Mouse (Mus musculus) forebrain, postnatal 0 days (tissue): ENCODE measurements around the gene Gm28051. TPM values are rescaled to one million over a fixed set of nuclear protein-coding genes. Genes with fewer than 3 reads are reported as not detected.
A peak's percentile ranks its signal among the peaks of the same experiment; 100 is the strongest.

ENCODE experiments used
- ATAC-seq: fragments of 200-750 bp; cut with Nextera tagmentation; 2 replicates; pipeline ENCODE4 v1.8.0; 2017; ENCODE audit warnings: mild to moderate bottlenecking, moderate library complexity
- DNase-seq: peaks from one replicate; pipeline ENCODE4 v3.0.0-alpha.2; 2015
- H3K27ac ChIP-seq: fragments of 300-500 bp; sonication (generic); 2 replicates; pipeline ENCODE4 v1.5.1; 2014; ENCODE audit warnings: low read depth, mild to moderate bottlenecking, antibody characterized with exemption, low read length, moderate library complexity, mixed read lengths
- H3K27me3 ChIP-seq: fragments of 300-500 bp; sonication (generic); 2 replicates; pipeline ENCODE4 v1.6.1; 2014; ENCODE audit warnings: mild to moderate bottlenecking, low read length, mixed read lengths; ENCODE audit not compliant: insufficient read depth
- H3K36me3 ChIP-seq: fragments of 300-500 bp; sonication (generic); 2 replicates; pipeline ENCODE4 v1.6.1; 2014; ENCODE audit warnings: mild to moderate bottlenecking, moderate library complexity; ENCODE audit not compliant: insufficient read depth
- H3K4me1 ChIP-seq: fragments of 300-500 bp; sonication (generic); 2 replicates; pipeline ENCODE4 v1.6.1; 2014; ENCODE audit warnings: antibody characterized with exemption; ENCODE audit not compliant: insufficient read depth
- H3K4me2 ChIP-seq: fragments of 300-500 bp; sonication (generic); 2 replicates; pipeline ENCODE4 v1.6.1; 2014; ENCODE audit warnings: low read depth, mild to moderate bottlenecking, moderate library complexity
- H3K4me3 ChIP-seq: fragments of 300-500 bp; sonication (generic); 2 replicates; pipeline ENCODE4 v1.5.1; 2014; ENCODE audit warnings: low read depth, low read length, mixed read lengths
- H3K9ac ChIP-seq: fragments of 300-500 bp; sonication (generic); 2 replicates; pipeline ENCODE4 v1.6.1; 2014; ENCODE audit warnings: mild to moderate bottlenecking
- H3K9me3 ChIP-seq: fragments of 300-500 bp; sonication (generic); 2 replicates; pipeline ENCODE4 v1.6.1; 2016; ENCODE audit warnings: low read length
- CTCF ChIP-seq: sonication (generic); IDR thresholded peaks from 2 replicates; pipeline ENCODE4 v1.5.1; 2016; ENCODE audit warnings: antibody characterized with exemption, control low read depth, low read depth
- WGBS: fragments of 180-500 bp; shearing (Covaris S2); extraction: QIAGEN DNeasy Blood & Tissue Kit; methylation state at CpG from one replicate; pipeline ENCODE4 v1.1.7; 2014; 5-methylcytosine and 5-hydroxymethylcytosine counted together
- polyA plus RNA-seq: library from polyadenylated mRNA; unstranded; fragments of >200 nt; fragmentation: Nextera tagmentation; extraction: Ambion mirVana; gene quantifications from 2 replicates; pipeline ENCODE4 v1.2.1, GENCODE M21; 2015
- total RNA-seq: library from RNA; depleted of rRNA; stranded (reverse); fragments of >200 nt; gene quantifications from 2 replicates; pipeline ENCODE4 v1.2.3, GENCODE M21; 2014

Gene Gm28051
- total and polyA plus RNA-seq, 2 experiments from 2014 or later = not detected

DNA sequence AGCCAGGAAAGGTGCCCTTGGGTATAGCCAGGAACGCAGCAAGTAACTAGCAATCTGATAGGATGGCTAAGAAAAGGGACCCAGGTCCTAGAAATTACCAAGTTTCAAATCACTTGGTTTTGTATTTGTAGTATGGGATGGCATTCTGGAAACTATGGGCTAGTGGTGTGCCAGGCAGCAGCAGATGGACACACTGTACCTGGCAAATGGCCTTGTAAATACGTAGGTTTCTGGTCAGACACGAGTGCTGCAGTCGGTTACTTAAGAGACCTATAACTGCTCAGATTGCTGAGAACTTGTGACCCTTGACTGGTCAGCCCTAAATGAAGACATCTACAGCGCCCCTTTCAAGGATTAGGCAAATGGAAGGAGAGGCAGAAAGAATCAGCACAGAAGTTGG is 20.6 kb upstream of the Gm28051 start:
- 86% methylated on average over 5 of the region's 5 CpGs for WGBS
- DNase-seq (no peak), ATAC-seq (no peak)
- no peak overlapping the region for H3K27ac ChIP-seq
- H3K9me3 ChIP-seq = no peaks in the 10 kb centered on the region
- peaks cover 47% of the 10 kb centered on the region for H3K36me3 ChIP-seq
- H3K4me3 ChIP-seq = no peak overlapping the region
- no peaks in the 10 kb centered on the region for H3K27me3 ChIP-seq
- no peaks in the 10 kb centered on the region for H3K4me1 ChIP-seq
- no peak overlapping the region for H3K9ac ChIP-seq
- H3K4me2 ChIP-seq = no peak overlapping the region
- no peak for TF ChIP-seq CTCF

DNA sequence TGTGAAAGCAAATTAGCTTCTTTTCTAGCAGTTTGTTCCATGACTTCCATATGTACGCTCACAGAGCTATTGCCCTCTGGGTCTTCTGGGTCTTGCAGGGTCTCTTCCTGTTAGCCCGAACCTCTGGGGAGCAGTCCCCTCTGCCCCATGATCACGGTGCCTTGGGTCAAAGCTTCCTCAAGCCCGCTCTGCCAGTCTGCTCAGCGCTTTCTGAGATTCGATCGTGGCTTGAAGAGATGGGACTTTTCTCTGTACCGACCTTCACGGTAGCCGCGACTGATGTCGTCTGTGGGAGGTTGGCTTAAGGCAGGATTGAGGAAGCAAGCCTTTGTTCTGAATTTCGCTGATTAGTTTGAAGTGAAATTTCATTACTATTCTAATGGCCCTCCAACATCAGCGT is 18.5 kb upstream of the Gm28051 start:
- 91% methylated on average over 14 of the region's 14 CpGs for WGBS
- H3K27ac ChIP-seq = no peak overlapping the region
- H3K4me3 ChIP-seq = no peak overlapping the region
- no peak overlapping the region for H3K9ac ChIP-seq
- H3K9me3 ChIP-seq = no peaks in the 10 kb centered on the region
- ATAC-seq (no peak), DNase-seq (no peak)
- H3K36me3 ChIP-seq = peaks cover 63% of the 10 kb centered on the region
- no peaks in the 10 kb centered on the region for H3K27me3 ChIP-seq
- no peak overlapping the region for H3K4me2 ChIP-seq
- no peak for TF ChIP-seq CTCF
- H3K4me1 ChIP-seq = no peaks in the 10 kb centered on the region

DNA sequence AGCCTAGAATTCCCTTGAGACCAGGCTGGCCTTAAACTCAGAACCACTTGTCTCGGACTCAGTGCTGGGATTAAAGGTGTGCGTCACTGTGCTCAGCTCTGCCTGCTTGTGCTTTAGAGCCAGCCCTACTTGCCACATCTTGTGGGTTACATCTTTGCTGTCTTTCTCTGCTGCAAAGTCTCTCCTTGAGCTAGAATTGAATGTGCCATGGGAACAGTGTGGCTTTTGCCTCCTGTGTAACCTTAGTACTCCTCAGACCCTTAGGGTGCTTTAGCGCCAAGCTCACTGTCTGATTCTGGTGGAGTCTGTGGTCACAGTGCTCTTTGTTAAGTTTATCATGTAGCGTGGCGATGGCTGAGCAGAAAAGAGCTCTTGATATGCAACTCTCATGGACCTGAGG is 15.1 kb upstream of the Gm28051 start:
- Histone ChIP-seq H3K9me3 (no peaks in the 10 kb centered on the region), H3K9ac (no peak overlapping the region), H3K36me3 (peaks cover 88% of the 10 kb centered on the region), H3K4me3 (no peak overlapping the region), H3K27ac (no peak overlapping the region), H3K4me1 (no peaks in the 10 kb centered on the region), H3K4me2 (no peak overlapping the region), H3K27me3 (no peaks in the 10 kb centered on the region)
- WGBS = 95% methylated on average over 5 of the region's 5 CpGs
- ATAC-seq (no peak), DNase-seq (no peak)
- TF ChIP-seq CTCF = no peak

DNA sequence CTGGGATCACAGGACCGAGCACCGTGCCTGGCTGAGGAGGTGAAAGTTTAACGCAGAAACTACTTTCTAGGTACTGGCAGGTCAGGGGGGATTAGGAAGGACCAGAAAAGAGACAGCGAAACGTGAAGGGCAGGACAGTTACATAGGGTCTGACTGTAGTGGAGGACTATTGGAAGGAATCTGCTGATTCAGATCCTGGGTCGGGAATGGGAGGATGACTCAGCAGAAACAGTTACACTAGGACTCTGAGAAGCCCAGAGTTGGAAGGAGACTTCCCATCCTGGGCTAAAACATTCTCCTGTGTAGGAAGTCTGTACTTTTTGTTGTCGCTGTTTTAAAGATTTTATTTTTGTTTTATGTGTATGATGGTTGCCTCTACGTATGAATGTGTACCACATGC is 14.0 kb upstream of the Gm28051 start:
- Histone ChIP-seq H3K4me3 (no peak overlapping the region), H3K9me3 (no peaks in the 10 kb centered on the region), H3K27ac (no peak overlapping the region), H3K27me3 (no peaks in the 10 kb centered on the region), H3K9ac (no peak overlapping the region), H3K4me2 (no peak overlapping the region), H3K36me3 (peaks cover 89% of the 10 kb centered on the region), H3K4me1 (no peaks in the 10 kb centered on the region)
- WGBS = 96% methylated on average over 8 of the region's 8 CpGs
- no peak for DNase-seq
- ATAC-seq = no peak
- TF ChIP-seq CTCF = no peak

DNA sequence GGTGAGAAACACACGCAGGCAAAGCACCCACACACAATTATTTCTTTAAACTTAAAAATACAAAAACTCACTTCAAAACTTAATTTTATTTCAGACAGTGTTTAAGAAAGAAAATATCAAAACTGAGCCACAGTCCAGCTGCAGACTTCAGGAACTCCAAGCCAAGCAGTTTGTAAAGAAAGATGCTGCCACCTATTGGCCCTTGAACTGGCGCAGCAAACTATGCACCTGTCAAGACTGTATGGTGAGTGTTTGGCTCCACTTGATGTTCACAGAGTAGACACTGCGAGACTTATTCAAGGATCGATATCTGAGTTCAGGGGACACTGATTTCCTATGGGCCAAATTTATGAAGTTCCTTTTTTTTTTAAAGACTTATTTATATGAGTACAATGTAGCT is 11.4 kb upstream of the Gm28051 start:
- peak; percentile 29 for TF ChIP-seq CTCF
- Histone ChIP-seq H3K4me1 (no peaks in the 10 kb centered on the region), H3K27me3 (no peaks in the 10 kb centered on the region), H3K27ac (no peak overlapping the region), H3K4me3 (no peak overlapping the region), H3K9ac (no peak overlapping the region), H3K4me2 (no peak overlapping the region), H3K36me3 (peaks cover 81% of the 10 kb centered on the region), H3K9me3 (no peaks in the 10 kb centered on the region)
- no peak for DNase-seq
- WGBS = 95% methylated on average over 4 of the region's 4 CpGs
- ATAC-seq = no peak

DNA sequence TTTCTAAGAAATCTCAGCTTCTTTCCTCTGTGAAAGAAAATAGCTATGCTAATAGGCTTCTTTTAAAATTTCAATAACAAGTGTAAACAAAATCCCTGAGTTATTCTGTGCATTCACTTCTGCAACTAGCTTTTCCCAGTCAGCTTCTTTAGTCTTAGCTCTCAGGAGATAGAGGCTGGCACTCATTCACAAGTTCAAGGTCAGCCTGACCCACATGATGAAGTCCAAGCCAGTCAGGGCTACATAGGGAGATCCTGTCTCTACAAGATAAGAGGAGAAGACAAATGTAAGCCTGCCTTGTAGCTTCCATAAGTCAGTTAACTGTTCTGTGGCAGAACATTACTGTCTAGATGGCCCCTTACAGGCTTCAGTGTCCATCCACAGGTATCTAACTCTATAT is 6.1 kb upstream of the Gm28051 start:
- ATAC-seq = no peak
- H3K27me3 ChIP-seq = no peaks in the 10 kb centered on the region
- DNase-seq = no peak
- no peak overlapping the region for H3K4me3 ChIP-seq
- peaks cover 8% of the 10 kb centered on the region for H3K4me1 ChIP-seq
- TF ChIP-seq CTCF = no peak
- H3K36me3 ChIP-seq = peaks cover 43% of the 10 kb centered on the region
- H3K4me2 ChIP-seq = no peak overlapping the region
- no peak overlapping the region for H3K9ac ChIP-seq
- H3K27ac ChIP-seq = no peak overlapping the region
- H3K9me3 ChIP-seq = no peaks in the 10 kb centered on the region

DNA sequence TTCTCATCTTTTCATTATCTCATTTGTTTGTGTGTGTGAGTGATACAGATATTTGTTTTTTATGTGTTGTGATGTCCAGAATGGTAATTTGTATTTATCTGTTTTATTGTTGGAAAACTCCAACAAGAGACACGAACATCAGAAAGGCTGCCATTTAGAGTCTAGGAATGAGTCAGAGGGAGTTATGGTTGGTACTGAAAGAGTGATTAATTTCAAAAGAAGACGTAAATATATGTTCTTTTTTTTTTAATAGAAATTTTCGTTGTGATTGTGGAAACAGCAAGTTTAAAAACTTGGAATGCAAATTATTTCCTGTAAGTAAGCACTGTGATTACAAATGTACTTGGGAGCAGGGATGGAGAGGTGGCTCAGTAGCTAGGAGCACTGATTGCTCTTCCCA is 4.1 kb upstream of the Gm28051 start:
- H3K36me3 ChIP-seq = peaks cover 25% of the 10 kb centered on the region
- ATAC-seq (no peak), DNase-seq (no peak)
- H3K27ac ChIP-seq = no peak overlapping the region
- H3K9me3 ChIP-seq = no peaks in the 10 kb centered on the region
- H3K4me1 ChIP-seq = peaks cover 14% of the 10 kb centered on the region
- TF ChIP-seq CTCF = no peak
- H3K4me3 ChIP-seq = no peak overlapping the region
- 89% methylated on average over 3 of the region's 3 CpGs for WGBS
- H3K9ac ChIP-seq = no peak overlapping the region
- no peaks in the 10 kb centered on the region for H3K27me3 ChIP-seq
- H3K4me2 ChIP-seq = no peak overlapping the region

DNA sequence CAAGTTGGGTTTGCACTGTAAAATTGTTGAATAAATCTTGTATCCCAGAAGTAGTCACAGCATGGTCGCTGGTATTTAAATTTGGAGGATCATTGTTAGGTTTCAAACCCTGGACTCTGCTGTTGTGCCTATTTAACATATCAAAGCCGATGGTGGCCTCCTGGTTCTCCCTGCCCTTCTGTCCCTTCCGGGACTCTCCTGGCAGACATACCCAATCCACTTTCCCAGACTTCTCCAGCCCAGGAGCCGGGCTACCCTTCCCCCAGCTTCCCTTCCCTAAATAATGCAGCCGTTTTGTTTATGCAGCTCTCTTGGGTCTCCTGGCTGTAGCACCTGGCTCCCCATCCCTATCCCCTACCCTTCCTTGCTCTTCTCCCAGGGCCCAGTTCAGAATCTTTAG is 1.4 kb upstream of the Gm28051 start:
- Histone ChIP-seq H3K9me3 (no peaks in the 10 kb centered on the region), H3K4me2 (peak overlapping the region; percentile 82), H3K4me3 (peak overlapping the region; percentile 71), H3K36me3 (0 out of 2 replicates have a peak, but pooled peaks cover 7% of the 10 kb centered on the region), H3K9ac (peak overlapping the region; percentile 75), H3K4me1 (peaks cover 20% of the 10 kb centered on the region), H3K27me3 (no peaks in the 10 kb centered on the region), H3K27ac (no peak overlapping the region)
- 2% methylated on average over 5 of the region's 5 CpGs for WGBS
- DNase-seq (no peak), ATAC-seq (no peak)
- TF ChIP-seq CTCF = no peak
